Mouse (Mus musculus): Measurements from ENCODE around the gene Poll. TPM values are rescaled to one million over a fixed set of nuclear protein-coding genes. Genes with fewer than 3 reads are reported as not detected.
A peak's percentile ranks its signal among the peaks of the same experiment; 100 is the strongest.

Poll gene
- total and polyA plus RNA-seq, 2 experiments from 2014 or later, result 11.1 to 17.3 TPM

GRCm38 (mm10) chr19:45580235-45580634, 19.9 kb upstream of the Poll start:
- Histone ChIP-seq H3K4me1 (ENCODE audit: insufficient read depth, low read length) (no peaks in the 10 kb centered on the region), H3K9me3 (ENCODE audit: low read length) (no peaks in the 10 kb centered on the region), H3K4me3 (ENCODE audit: low read length) (no peak overlapping the region), H3K4me2 (ENCODE audit: low read depth, low read length) (no peak overlapping the region), H3K27me3 (ENCODE audit: insufficient read depth, low read length) (no peaks in the 10 kb centered on the region), H3K27ac (peak overlapping the region; percentile 20; the same call in 1 of the 2 replicates), H3K9ac (replicated peaks; ENCODE audit: low read length) (no peak overlapping the region; the same call in 1 of the 2 replicates), H3K36me3 (ENCODE audit: insufficient read depth, low read length) (peaks cover 32% of the 10 kb centered on the region; the same call in 1 of the 2 replicates)
- 25% methylated on average over 12 of the region's 12 CpGs for WGBS
- ATAC-seq, result peak; percentile 38; the same call in 1 of the 2 replicates
- DNase-seq (ENCODE audit: low spot score), result no peak
- TF ChIP-seq CTCF (IDR thresholded peaks at IDR 0.05; ENCODE audit: low read depth), result no peak

GRCm38 (mm10) chr19:45579416-45579815, 19.1 kb upstream of the Poll start:
- WGBS, result 81% methylated on average over 7 of the region's 7 CpGs
- Histone ChIP-seq H3K9me3 (ENCODE audit: low read length) (no peaks in the 10 kb centered on the region), H3K4me1 (ENCODE audit: insufficient read depth, low read length) (no peaks in the 10 kb centered on the region), H3K27ac (peak overlapping the region; percentile 20; the same call in 1 of the 2 replicates), H3K9ac (replicated peaks; ENCODE audit: low read length) (no peak overlapping the region), H3K4me3 (ENCODE audit: low read length) (no peak overlapping the region), H3K4me2 (ENCODE audit: low read depth, low read length) (no peak overlapping the region), H3K36me3 (ENCODE audit: insufficient read depth, low read length) (peaks cover 32% of the 10 kb centered on the region; the same call in 1 of the 2 replicates), H3K27me3 (ENCODE audit: insufficient read depth, low read length) (no peaks in the 10 kb centered on the region)
- TF ChIP-seq CTCF (IDR thresholded peaks at IDR 0.05; ENCODE audit: low read depth), result no peak
- ATAC-seq (no peak), DNase-seq (ENCODE audit: low spot score) (no peak)

- WGBS, result 88% methylated on average over 12 of the region's 12 CpGs
- no peaks in the 10 kb centered on the region for H3K4me1 ChIP-seq (ENCODE audit: insufficient read depth, low read length)
- no peak for DNase-seq (ENCODE audit: low spot score)
These were observed 18.6 kb upstream of the Poll start for GRCm38 (mm10) chr19:45578976-45579375.

GRCm38 (mm10) chr19:45577141-45577750, 16.9 kb upstream of the Poll start:
- TF ChIP-seq CTCF (IDR thresholded peaks at IDR 0.05; ENCODE audit: low read depth), result no peak
- H3K36me3 ChIP-seq (ENCODE audit: insufficient read depth, low read length), result peaks cover 32% of the 10 kb centered on the region; the same call in 1 of the 2 replicates
- no peaks in the 10 kb centered on the region for H3K27me3 ChIP-seq (ENCODE audit: insufficient read depth, low read length)
- no peak for ATAC-seq
- H3K4me3 ChIP-seq (ENCODE audit: low read length), result no peak overlapping the region
- WGBS, result 87% methylated on average over 14 of the region's 14 CpGs
- DNase-seq (ENCODE audit: low spot score), result no peak
- H3K27ac ChIP-seq, result no peak overlapping the region
- no peaks in the 10 kb centered on the region for H3K4me1 ChIP-seq (ENCODE audit: insufficient read depth, low read length)
- no peak overlapping the region for H3K4me2 ChIP-seq (ENCODE audit: low read depth, low read length)
- H3K9ac ChIP-seq (replicated peaks; ENCODE audit: low read length), result no peak overlapping the region
- H3K9me3 ChIP-seq (ENCODE audit: low read length), result no peaks in the 10 kb centered on the region

More at GRCm38 (mm10) chr19:45578976-45579375, 18.6 kb upstream of the Poll start:
- H3K4me3 ChIP-seq (ENCODE audit: low read length), result no peak overlapping the region
- no peak overlapping the region for H3K9ac ChIP-seq (replicated peaks; ENCODE audit: low read length)
- TF ChIP-seq CTCF (IDR thresholded peaks at IDR 0.05; ENCODE audit: low read depth), result no peak
- no peaks in the 10 kb centered on the region for H3K9me3 ChIP-seq (ENCODE audit: low read length)
- no peak overlapping the region for H3K4me2 ChIP-seq (ENCODE audit: low read depth, low read length)
- no peak for ATAC-seq
- H3K36me3 ChIP-seq (ENCODE audit: insufficient read depth, low read length), result peaks cover 32% of the 10 kb centered on the region; the same call in 1 of the 2 replicates
- no peak overlapping the region for H3K27ac ChIP-seq
- H3K27me3 ChIP-seq (ENCODE audit: insufficient read depth, low read length), result no peaks in the 10 kb centered on the region

- TF ChIP-seq CTCF (IDR thresholded peaks at IDR 0.05; ENCODE audit: low read depth), result no peak
- no peak overlapping the region for H3K4me3 ChIP-seq (ENCODE audit: low read length)
- no peak overlapping the region for H3K9ac ChIP-seq (replicated peaks; ENCODE audit: low read length)
- no peak for ATAC-seq
- 31% methylated on average over 8 of the region's 8 CpGs for WGBS
- no peak overlapping the region for H3K27ac ChIP-seq
- no peak for DNase-seq (ENCODE audit: low spot score)
- H3K36me3 ChIP-seq (ENCODE audit: insufficient read depth, low read length), result peaks cover 32% of the 10 kb centered on the region; the same call in 1 of the 2 replicates
- H3K4me2 ChIP-seq (ENCODE audit: low read depth, low read length), result no peak overlapping the region
- H3K27me3 ChIP-seq (ENCODE audit: insufficient read depth, low read length), result no peaks in the 10 kb centered on the region
- no peaks in the 10 kb centered on the region for H3K4me1 ChIP-seq (ENCODE audit: insufficient read depth, low read length)
- no peaks in the 10 kb centered on the region for H3K9me3 ChIP-seq (ENCODE audit: low read length)
These were observed 15.3 kb upstream of the Poll start for GRCm38 (mm10) chr19:45575632-45576001.

DNA sequence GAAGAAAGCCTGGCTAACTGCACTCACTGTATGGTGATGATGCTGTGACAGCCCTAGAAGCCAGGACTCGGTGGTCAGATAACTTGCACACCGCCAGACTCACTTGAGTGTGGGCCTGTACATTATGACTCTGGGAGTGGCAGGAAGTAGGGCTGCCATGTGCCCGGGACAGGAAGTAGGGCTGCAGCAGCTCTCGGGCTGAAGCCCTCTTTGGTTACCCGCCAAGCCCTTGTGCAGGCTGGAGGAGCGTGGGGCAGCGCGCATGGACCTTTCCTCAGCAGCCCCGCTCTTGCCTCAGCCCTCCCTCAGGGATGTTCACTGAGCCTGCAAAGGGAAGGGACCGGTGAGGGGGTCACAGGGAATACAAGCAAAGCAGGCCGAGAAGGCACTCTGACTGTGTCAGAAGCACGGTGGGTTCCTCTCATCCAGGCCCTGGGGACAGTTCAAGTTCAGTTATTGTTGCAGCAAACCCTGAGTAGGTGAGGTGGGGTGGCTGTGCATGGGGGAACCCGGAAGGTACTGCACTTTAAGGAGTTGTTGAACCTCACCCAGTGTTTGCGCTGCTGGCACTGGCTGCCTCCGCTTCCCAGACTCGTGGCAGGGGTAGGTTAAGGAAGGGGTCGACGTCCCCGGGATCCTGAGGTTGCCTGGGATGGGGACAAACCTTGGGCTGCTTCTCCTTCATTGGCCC, 14.8 kb upstream of the Poll start:
- no peak overlapping the region for H3K4me2 ChIP-seq (ENCODE audit: low read depth, low read length)
- WGBS, result 64% methylated on average over 19 of the region's 19 CpGs
- no peaks in the 10 kb centered on the region for H3K9me3 ChIP-seq (ENCODE audit: low read length)
- no peak overlapping the region for H3K4me3 ChIP-seq (ENCODE audit: low read length)
- ATAC-seq, result no peak
- peaks cover 32% of the 10 kb centered on the region; the same call in 1 of the 2 replicates for H3K36me3 ChIP-seq (ENCODE audit: insufficient read depth, low read length)
- H3K4me1 ChIP-seq (ENCODE audit: insufficient read depth, low read length), result no peaks in the 10 kb centered on the region
- no peak overlapping the region for H3K9ac ChIP-seq (replicated peaks; ENCODE audit: low read length)
- no peak for TF ChIP-seq CTCF (IDR thresholded peaks at IDR 0.05; ENCODE audit: low read depth)
- DNase-seq (ENCODE audit: low spot score), result no peak
- H3K27me3 ChIP-seq (ENCODE audit: insufficient read depth, low read length), result no peaks in the 10 kb centered on the region
- H3K27ac ChIP-seq, result no peak overlapping the region
